Mouse (Mus musculus) induced T-regulatory cell, adult 2 months (primary cell): ENCODE data around the gene Adamtsl1.

ENCODE experiments used
- DNase-seq: peaks from one replicate; pipeline ENCODE4 v3.0.0-alpha.2; 2012; ENCODE audit warnings: low read depth

The Adamtsl1 gene

GRCm38 (mm10) chr4:85513792-85514191 is at the start of gene Adamtsl1:
Gene Adamtsl1, plus strand, starts transcription at chr4:85514172.
- DNase-seq: no peak

- DNase-seq: no peak
Measured at GRCm38 (mm10) chr4:85483586-85483985, 30.4 kb upstream of the Adamtsl1 start.

- no peak for DNase-seq
Measured at GRCm38 (mm10) chr4:85486316-85486946, 27.5 kb upstream of the Adamtsl1 start.

- no peak for DNase-seq
Measured at GRCm38 (mm10) chr4:85505718-85506117, 8.3 kb upstream of the Adamtsl1 start.

- no peak for DNase-seq
Measured at GRCm38 (mm10) chr4:85506976-85507375, 7.0 kb upstream of the Adamtsl1 start.

GRCm38 (mm10) chr4:85507491-85507890 is 6.5 kb upstream of the Adamtsl1 start:
- no peak for DNase-seq

GRCm38 (mm10) chr4:85513288-85513687 is 684 bp upstream of the Adamtsl1 start:
- DNase-seq: no peak

- DNase-seq: no peak
Measured at GRCm38 (mm10) chr4:85514205-85514681, 271 bp downstream of the Adamtsl1 start.

GRCm38 (mm10) chr4:85526966-85527566 is 13.1 kb downstream of the Adamtsl1 start:
- no peak for DNase-seq

GRCm38 (mm10) chr4:85529852-85530251 is 15.9 kb downstream of the Adamtsl1 start:
- no peak for DNase-seq

- DNase-seq: no peak
Measured at GRCm38 (mm10) chr4:85539677-85540076, 25.7 kb downstream of the Adamtsl1 start.

- DNase-seq: no peak
Measured at GRCm38 (mm10) chr4:85543221-85543620, 29.2 kb downstream of the Adamtsl1 start.

- no peak for DNase-seq
Measured at GRCm38 (mm10) chr4:85554696-85555095, 40.7 kb downstream of the Adamtsl1 start.

GRCm38 (mm10) chr4:85559753-85560152 is 45.8 kb downstream of the Adamtsl1 start:
- no peak for DNase-seq

GRCm38 (mm10) chr4:85585426-85585825 is 71.5 kb downstream of the Adamtsl1 start:
- DNase-seq: no peak

GRCm38 (mm10) chr4:85588928-85589327 is 75.0 kb downstream of the Adamtsl1 start:
- DNase-seq: no peak

GRCm38 (mm10) chr4:85591037-85591436 is 77.1 kb downstream of the Adamtsl1 start:
- no peak for DNase-seq

- no peak for DNase-seq
Measured at GRCm38 (mm10) chr4:85594159-85594558, 80.2 kb downstream of the Adamtsl1 start.

- DNase-seq: no peak
Measured at GRCm38 (mm10) chr4:85613331-85613730, 99.4 kb downstream of the Adamtsl1 start.

GRCm38 (mm10) chr4:85618746-85619145 is 104.8 kb downstream of the Adamtsl1 start:
- DNase-seq: no peak

GRCm38 (mm10) chr4:85619261-85619660 is 105.3 kb downstream of the Adamtsl1 start:
- DNase-seq: no peak

GRCm38 (mm10) chr4:85629381-85629780 is 115.4 kb downstream of the Adamtsl1 start:
- DNase-seq: no peak

GRCm38 (mm10) chr4:85669271-85669670 is 155.3 kb downstream of the Adamtsl1 start:
- no peak for DNase-seq

GRCm38 (mm10) chr4:85669735-85670134 is 155.8 kb downstream of the Adamtsl1 start:
- no peak for DNase-seq
